Mouse (Mus musculus): ENCODE results near the gene Tex26. TPM values are rescaled to one million over a fixed set of nuclear protein-coding genes. Genes with fewer than 3 reads are reported as not detected.

Gene Tex26
- polyA plus RNA-seq, 1 experiment from 2014 or later: 3.0 TPM

- Histone ChIP-seq H3K4me2 (replicated peaks; ENCODE audit: low read depth, low read length) (no peak overlapping the region), H3K27me3 (replicated peaks; ENCODE audit: insufficient read depth, low read length) (no peaks in the 10 kb centered on the region), H3K9ac (replicated peaks; ENCODE audit: low read depth) (no peak overlapping the region), H3K36me3 (ENCODE audit: insufficient read depth, low read length) (no peaks in the 10 kb centered on the region), H3K27ac (ENCODE audit: low read length) (no peak overlapping the region), H3K4me3 (ENCODE audit: low read depth, low read length) (no peak overlapping the region), H3K9me3 (ENCODE audit: low read length) (no peaks in the 10 kb centered on the region), H3K4me1 (ENCODE audit: insufficient read depth, low read depth, low read length) (no peaks in the 10 kb centered on the region)
- DNase-seq (ENCODE audit: low spot score) (no peak), ATAC-seq (no peak)
- WGBS: 82% methylated on average over 5 of the region's 5 CpGs
- peak; percentile 20; the same call in 1 of the 2 replicates for TF ChIP-seq CTCF (IDR thresholded peaks at IDR 0.05)
- no peak for TF ChIP-seq EP300 (IDR thresholded peaks at IDR 0.05)
Measured at GRCm38 (mm10) chr5:149404710-149405109, 34.8 kb upstream of the Tex26 start.

GRCm38 (mm10) chr5:149406791-149407276, 32.6 kb upstream of the Tex26 start:
- no peak for DNase-seq (ENCODE audit: low spot score)
- H3K9ac ChIP-seq (replicated peaks; ENCODE audit: low read depth): no peak overlapping the region
- no peak overlapping the region for H3K27ac ChIP-seq (ENCODE audit: low read length)
- ATAC-seq: no peak
- no peak overlapping the region for H3K4me2 ChIP-seq (replicated peaks; ENCODE audit: low read depth, low read length)
- 71% methylated on average over 8 of the region's 8 CpGs for WGBS
- no peaks in the 10 kb centered on the region for H3K36me3 ChIP-seq (ENCODE audit: insufficient read depth, low read length)
- H3K27me3 ChIP-seq (replicated peaks; ENCODE audit: insufficient read depth, low read length): 0 out of 2 replicates have a peak, but pooled peaks cover 2% of the 10 kb centered on the region
- H3K4me3 ChIP-seq (ENCODE audit: low read depth, low read length): no peak overlapping the region
- no peak for TF ChIP-seq EP300 (IDR thresholded peaks at IDR 0.05)
- TF ChIP-seq CTCF (IDR thresholded peaks at IDR 0.05): no peak
- no peaks in the 10 kb centered on the region for H3K9me3 ChIP-seq (ENCODE audit: low read length)
- H3K4me1 ChIP-seq (ENCODE audit: insufficient read depth, low read depth, low read length): peaks cover 2% of the 10 kb centered on the region; the same call in 1 of the 2 replicates

DNA sequence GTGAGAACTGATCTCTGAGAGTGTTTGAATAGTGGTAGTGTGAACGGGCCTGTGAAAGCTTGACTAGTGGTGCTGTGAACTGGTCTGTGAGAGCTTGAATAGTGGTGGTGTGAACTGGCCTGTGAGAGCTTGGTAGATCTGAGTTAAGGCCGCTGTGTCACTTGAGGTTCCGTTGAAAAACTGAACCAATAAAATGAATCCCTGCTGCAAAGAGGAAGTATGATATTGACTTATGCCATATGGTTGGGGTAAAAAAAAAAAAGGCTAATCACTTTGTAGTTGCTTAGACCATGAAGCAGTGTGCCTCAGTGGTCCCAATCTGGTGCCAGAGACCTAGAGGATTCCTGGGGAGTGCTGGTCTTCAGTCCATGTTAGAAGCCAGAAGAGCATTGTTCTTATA, 30.0 kb upstream of the Tex26 start:
- no peak overlapping the region for H3K27ac ChIP-seq (ENCODE audit: low read length)
- no peak overlapping the region for H3K4me3 ChIP-seq (ENCODE audit: low read depth, low read length)
- no peak for DNase-seq (ENCODE audit: low spot score)
- H3K9me3 ChIP-seq (ENCODE audit: low read length): no peaks in the 10 kb centered on the region
- H3K36me3 ChIP-seq (ENCODE audit: insufficient read depth, low read length): no peaks in the 10 kb centered on the region
- 88% methylated on average over 3 of the region's 3 CpGs for WGBS
- 0 out of 2 replicates have a peak, but pooled peaks cover 2% of the 10 kb centered on the region for H3K27me3 ChIP-seq (replicated peaks; ENCODE audit: insufficient read depth, low read length)
- no peak overlapping the region for H3K4me2 ChIP-seq (replicated peaks; ENCODE audit: low read depth, low read length)
- H3K4me1 ChIP-seq (ENCODE audit: insufficient read depth, low read depth, low read length): peaks cover 4% of the 10 kb centered on the region; the same call in 1 of the 2 replicates
- ATAC-seq: no peak
- no peak for TF ChIP-seq EP300 (IDR thresholded peaks at IDR 0.05)
- no peak for TF ChIP-seq CTCF (IDR thresholded peaks at IDR 0.05)
- H3K9ac ChIP-seq (replicated peaks; ENCODE audit: low read depth): no peak overlapping the region

DNA sequence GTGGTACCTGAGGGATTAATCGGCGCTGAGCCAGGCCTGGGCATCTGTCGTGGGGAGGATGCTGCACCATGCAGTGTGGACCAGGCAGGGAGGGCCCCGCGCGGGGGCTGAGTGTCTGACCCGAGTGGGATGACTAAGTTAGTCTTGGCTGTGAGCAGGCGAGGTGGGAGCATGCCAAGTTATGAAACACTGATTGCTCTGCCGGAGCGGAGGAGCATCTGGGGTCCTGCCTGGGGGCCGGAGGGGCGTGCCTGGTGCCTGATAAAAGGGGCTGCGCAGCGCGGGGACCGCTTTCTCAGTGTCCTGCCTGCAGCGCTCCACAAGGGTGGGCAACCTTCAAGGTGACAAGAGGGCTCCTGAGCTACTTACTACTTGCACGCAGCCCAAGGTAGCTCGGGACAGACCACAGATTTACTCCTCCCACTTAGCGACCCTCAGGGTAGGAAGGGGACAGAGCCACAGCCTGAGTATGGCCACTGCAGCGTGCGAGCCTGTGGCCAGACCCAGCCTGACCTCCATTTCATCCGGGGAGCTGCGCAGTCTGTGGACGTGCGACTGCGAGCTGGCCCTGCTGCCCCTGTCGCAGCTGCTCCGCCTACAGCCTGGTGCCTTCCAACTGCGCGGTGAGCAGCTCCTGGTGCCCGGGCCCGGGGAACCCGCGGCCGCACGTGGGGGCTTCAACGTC, 27.8 kb upstream of the Tex26 start, which contains the start of gene Medag:
TSS of gene Medag (plus strand) at position 241 of the 685 bp plus-strand sequence.
- DNase-seq (ENCODE audit: low spot score) (peak; percentile 70), ATAC-seq (peak; percentile 83)
- H3K4me1 ChIP-seq (ENCODE audit: insufficient read depth, low read depth, low read length): peaks cover 4% of the 10 kb centered on the region; the same call in 1 of the 2 replicates
- TF ChIP-seq EP300 (IDR thresholded peaks at IDR 0.05) (no peak), CTCF (IDR thresholded peaks at IDR 0.05) (no peak)
- H3K9me3 ChIP-seq (ENCODE audit: low read length): no peaks in the 10 kb centered on the region
- H3K36me3 ChIP-seq (ENCODE audit: insufficient read depth, low read length): no peaks in the 10 kb centered on the region
- WGBS: 6% methylated on average over 36 of the region's 38 CpGs
- H3K27ac ChIP-seq (ENCODE audit: low read length): no peak within 1 kb of the TSS
- H3K9ac ChIP-seq (replicated peaks; ENCODE audit: low read depth): peak within 1 kb of the TSS; percentile 26; the same call in 1 of the 2 replicates
- peak within 1 kb of the TSS; percentile 53 for H3K4me2 ChIP-seq (replicated peaks; ENCODE audit: low read depth, low read length)
- peak within 1 kb of the TSS; percentile 23; the same call in 1 of the 2 replicates for H3K4me3 ChIP-seq (ENCODE audit: low read depth, low read length)
- H3K27me3 ChIP-seq (replicated peaks; ENCODE audit: insufficient read depth, low read length): 0 out of 2 replicates have a peak, but pooled peaks cover 2% of the 10 kb centered on the region

- H3K4me3 ChIP-seq (ENCODE audit: low read depth, low read length): peak overlapping the region; percentile 23; the same call in 1 of the 2 replicates
- no peaks in the 10 kb centered on the region for H3K9me3 ChIP-seq (ENCODE audit: low read length)
- H3K27me3 ChIP-seq (replicated peaks; ENCODE audit: insufficient read depth, low read length): 0 out of 2 replicates have a peak, but pooled peaks cover 2% of the 10 kb centered on the region
- peak overlapping the region; percentile 53 for H3K4me2 ChIP-seq (replicated peaks; ENCODE audit: low read depth, low read length)
- TF ChIP-seq CTCF (IDR thresholded peaks at IDR 0.05) (no peak), EP300 (IDR thresholded peaks at IDR 0.05) (no peak)
- H3K4me1 ChIP-seq (ENCODE audit: insufficient read depth, low read depth, low read length): peaks cover 4% of the 10 kb centered on the region; the same call in 1 of the 2 replicates
- peak overlapping the region; percentile 26; the same call in 1 of the 2 replicates for H3K9ac ChIP-seq (replicated peaks; ENCODE audit: low read depth)
- H3K36me3 ChIP-seq (ENCODE audit: insufficient read depth, low read length): no peaks in the 10 kb centered on the region
- WGBS: 34% methylated on average over 11 of the region's 11 CpGs
- no peak for DNase-seq (ENCODE audit: low spot score)
- H3K27ac ChIP-seq (ENCODE audit: low read length): no peak overlapping the region
- no peak for ATAC-seq
Measured at GRCm38 (mm10) chr5:149412194-149412575, 27.3 kb upstream of the Tex26 start.

DNA sequence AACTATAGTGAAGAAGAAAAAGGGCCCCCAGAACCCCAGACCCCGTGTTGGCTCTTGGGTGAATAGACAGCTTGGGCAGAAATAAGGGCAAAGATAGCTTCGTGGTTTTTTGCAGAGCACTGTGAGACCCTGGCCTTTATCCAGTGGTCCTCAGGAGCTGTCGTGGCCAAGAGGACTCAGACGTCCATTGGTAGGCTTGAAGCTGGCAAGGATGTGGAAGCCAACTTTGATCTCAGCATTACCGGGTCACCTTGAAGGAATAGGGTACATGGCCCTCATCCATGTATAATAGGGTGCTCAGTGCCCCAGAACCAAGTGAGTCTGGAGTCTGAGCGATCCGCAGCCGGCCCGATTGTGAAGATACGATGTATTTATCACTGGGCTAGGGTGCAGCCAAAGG, 26.8 kb upstream of the Tex26 start:
- WGBS: 91% methylated on average over 10 of the region's 10 CpGs
- TF ChIP-seq EP300 (IDR thresholded peaks at IDR 0.05) (no peak), CTCF (IDR thresholded peaks at IDR 0.05) (no peak)
- Histone ChIP-seq H3K4me1 (ENCODE audit: insufficient read depth, low read depth, low read length) (peaks cover 4% of the 10 kb centered on the region; the same call in 1 of the 2 replicates), H3K4me2 (replicated peaks; ENCODE audit: low read depth, low read length) (no peak overlapping the region), H3K4me3 (ENCODE audit: low read depth, low read length) (no peak overlapping the region), H3K27me3 (replicated peaks; ENCODE audit: insufficient read depth, low read length) (0 out of 2 replicates have a peak, but pooled peaks cover 2% of the 10 kb centered on the region), H3K27ac (ENCODE audit: low read length) (no peak overlapping the region), H3K9me3 (ENCODE audit: low read length) (no peaks in the 10 kb centered on the region), H3K9ac (replicated peaks; ENCODE audit: low read depth) (no peak overlapping the region), H3K36me3 (ENCODE audit: insufficient read depth, low read length) (no peaks in the 10 kb centered on the region)
- ATAC-seq (no peak), DNase-seq (ENCODE audit: low spot score) (no peak)

All from lung, postnatal 0 days (tissue).